ENCODE assay signal across 8 mouse cellular contexts in genomic region chr3:89962059-89962750, GRCm38 (mm10). TPM values are rescaled to one million over a fixed set of nuclear protein-coding genes. Genes with fewer than 3 reads are reported as not detected.
DNase-seq lines count a peak whose midpoint lies in the region; ATAC-seq lines count a peak whose summit lies in the region.

No protein-coding gene starts in this region.

- no peak for DNase-seq in kidney, adult 8-10 months
- DNase-seq in NIH3T3 (ENCODE audit: low read depth), result peak; percentile 83
- peak; percentile 30 to 44 for DNase-seq in lung, adult 18-20 months
- DNase-seq in spleen, postnatal 14 days (ENCODE audit: low spot score in 2 of 2), result no peak

- H3K4me1 ChIP-seq in kidney, embryonic 14.5 days (ENCODE audit: control insufficient read depth, insufficient read depth, low read length), result peaks cover 30% of the 10 kb centered on the region
- peaks cover 49% of the 10 kb centered on the region for H3K4me1 ChIP-seq in forebrain, embryonic 16.5 days (replicated peaks; ENCODE audit: control insufficient read depth, insufficient read depth, low read length)
- peaks cover 49% of the 10 kb centered on the region for H3K4me1 ChIP-seq in hindbrain, embryonic 12.5 days
- peaks cover 33% of the 10 kb centered on the region for H3K4me1 ChIP-seq in stomach, embryonic 14.5 days (ENCODE audit: control insufficient read depth, insufficient read depth, low read length)

- ATAC-seq in kidney, embryonic 14.5 days (ENCODE audit: low FRiP score, low TSS enrichment), result no peak
- no peak for ATAC-seq in forebrain, embryonic 16.5 days
- no peak for ATAC-seq in hindbrain, embryonic 12.5 days (ENCODE audit: low FRiP score)
- ATAC-seq in stomach, embryonic 14.5 days (ENCODE audit: insufficient number of reproducible peaks, insufficient read depth, low FRiP score, low read depth), result no peak

- H3K4me3 ChIP-seq in kidney, embryonic 14.5 days (ENCODE audit: low read length), result peak overlapping the region; percentile 84
- H3K4me3 ChIP-seq in forebrain, embryonic 16.5 days (replicated peaks; ENCODE audit: low read length), result peak overlapping the region; percentile 80
- peak overlapping the region; percentile 84 for H3K4me3 ChIP-seq in hindbrain, embryonic 12.5 days
- H3K4me3 ChIP-seq in stomach, embryonic 14.5 days (ENCODE audit: low read depth, low read length), result peak overlapping the region; percentile 86

- peak overlapping the region; percentile 88 for H3K27ac ChIP-seq in kidney, embryonic 14.5 days (ENCODE audit: low read depth, low read length)
- H3K27ac ChIP-seq in forebrain, embryonic 16.5 days (ENCODE audit: low read length), result peak overlapping the region; percentile 90
- peak overlapping the region; percentile 92 for H3K27ac ChIP-seq in hindbrain, embryonic 12.5 days
- peak overlapping the region; percentile 94 for H3K27ac ChIP-seq in stomach, embryonic 14.5 days (ENCODE audit: low read length)

- no peaks in the 10 kb centered on the region for H3K27me3 ChIP-seq in kidney, embryonic 14.5 days (ENCODE audit: control insufficient read depth, insufficient read depth, low read length)
- no peaks in the 10 kb centered on the region for H3K27me3 ChIP-seq in forebrain, embryonic 16.5 days (replicated peaks; ENCODE audit: control insufficient read depth, insufficient read depth, low read length)
- no peaks in the 10 kb centered on the region for H3K27me3 ChIP-seq in hindbrain, embryonic 12.5 days
- no peaks in the 10 kb centered on the region for H3K27me3 ChIP-seq in stomach, embryonic 14.5 days (ENCODE audit: control insufficient read depth, insufficient read depth, low read length)

- WGBS in kidney, embryonic 14.5 days, result 2% methylated on average over 14 of the region's 14 CpGs
- WGBS in forebrain, embryonic 16.5 days, result 4% methylated on average over 14 of the region's 14 CpGs
- 11% methylated on average over 14 of the region's 14 CpGs for WGBS in hindbrain, embryonic 12.5 days
- WGBS in stomach, embryonic 14.5 days, result 3% methylated on average over 14 of the region's 14 CpGs

- H3K9ac ChIP-seq in kidney, embryonic 14.5 days (ENCODE audit: low read depth, low read length), result peak overlapping the region; percentile 93
- peak overlapping the region; percentile 96 for H3K9ac ChIP-seq in forebrain, embryonic 16.5 days (replicated peaks; ENCODE audit: low read depth, low read length)
- H3K9ac ChIP-seq in hindbrain, embryonic 12.5 days, result peak overlapping the region; percentile 96
- peak overlapping the region; percentile 89 for H3K9ac ChIP-seq in stomach, embryonic 14.5 days (replicated peaks; ENCODE audit: low read depth, low read length)

- peak overlapping the region; percentile 94 for H3K4me2 ChIP-seq in kidney, embryonic 14.5 days (replicated peaks; ENCODE audit: low read depth, low read length)
- H3K4me2 ChIP-seq in forebrain, embryonic 16.5 days (ENCODE audit: low read length), result peak overlapping the region; percentile 93
- H3K4me2 ChIP-seq in hindbrain, embryonic 12.5 days (replicated peaks), result peak overlapping the region; percentile 97
- H3K4me2 ChIP-seq in stomach, embryonic 14.5 days (replicated peaks; ENCODE audit: low read depth, low read length), result peak overlapping the region; percentile 91

- peaks cover 15% of the 10 kb centered on the region for H3K36me3 ChIP-seq in kidney, embryonic 14.5 days (ENCODE audit: control insufficient read depth, insufficient read depth, low read length)
- peaks cover 5% of the 10 kb centered on the region; the same call in 1 of the 2 replicates for H3K36me3 ChIP-seq in forebrain, embryonic 16.5 days (ENCODE audit: control insufficient read depth, insufficient read depth)
- H3K36me3 ChIP-seq in hindbrain, embryonic 12.5 days, result peaks cover 21% of the 10 kb centered on the region
- peaks cover 10% of the 10 kb centered on the region; the same call in 1 of the 2 replicates for H3K36me3 ChIP-seq in stomach, embryonic 14.5 days (ENCODE audit: control insufficient read depth, insufficient read depth, low read length)

- H3K9me3 ChIP-seq in kidney, embryonic 14.5 days (ENCODE audit: control insufficient read depth, low read length), result no peaks in the 10 kb centered on the region
- no peaks in the 10 kb centered on the region for H3K9me3 ChIP-seq in forebrain, embryonic 16.5 days (ENCODE audit: control insufficient read depth, low read length)
- H3K9me3 ChIP-seq in hindbrain, embryonic 12.5 days (replicated peaks), result no peaks in the 10 kb centered on the region
- H3K9me3 ChIP-seq in stomach, embryonic 14.5 days (ENCODE audit: control insufficient read depth, low read depth, low read length), result no peaks in the 10 kb centered on the region

RNA-seq across cellular contexts. Expression of gene Atp8b2, which starts 1.1 kb away (rescaled TPM):
- 8.4 and 17.3 TPM in 2 replicates for polyA plus RNA-seq in kidney, embryonic 14.5 days (2014; fragmentation: Nextera tagmentation; extraction: Ambion mirVana)
- 11.0 and 14.1 TPM in 2 replicates for polyA plus RNA-seq in forebrain, embryonic 16.5 days (2015; fragmentation: Nextera tagmentation; extraction: Ambion mirVana)
- 20.3 and 22.8 TPM in 2 replicates for polyA plus RNA-seq in hindbrain, embryonic 12.5 days (2016; fragmentation: Nextera tagmentation; extraction: Ambion mirVana)
- polyA plus RNA-seq in stomach, embryonic 14.5 days (2014; fragmentation: Nextera tagmentation; extraction: Ambion mirVana), result 19.0 and 21.0 TPM in 2 replicates

RNA-seq across cellular contexts. Expression of gene Hax1, which starts 36.4 kb away (rescaled TPM):
- 166 and 188 TPM in 2 replicates for polyA plus RNA-seq in kidney, embryonic 14.5 days (2014; fragmentation: Nextera tagmentation; extraction: Ambion mirVana)
- polyA plus RNA-seq in forebrain, embryonic 16.5 days (2015; fragmentation: Nextera tagmentation; extraction: Ambion mirVana), result 134 and 145 TPM in 2 replicates
- polyA plus RNA-seq in hindbrain, embryonic 12.5 days (2016; fragmentation: Nextera tagmentation; extraction: Ambion mirVana), result 137 and 141 TPM in 2 replicates
- 122 and 123 TPM in 2 replicates for polyA plus RNA-seq in stomach, embryonic 14.5 days (2014; fragmentation: Nextera tagmentation; extraction: Ambion mirVana)

RNA-seq across cellular contexts. Expression of gene Il6ra, which starts 49.2 kb away (rescaled TPM):
- polyA plus RNA-seq in kidney, embryonic 14.5 days (2014; fragmentation: Nextera tagmentation; extraction: Ambion mirVana), result 0.55 and 1.1 TPM in 2 replicates
- polyA plus RNA-seq in forebrain, embryonic 16.5 days (2015; fragmentation: Nextera tagmentation; extraction: Ambion mirVana), result 0.54 and 0.88 TPM in 2 replicates
- polyA plus RNA-seq in hindbrain, embryonic 12.5 days (2016; fragmentation: Nextera tagmentation; extraction: Ambion mirVana), result 0.66 and 1.2 TPM in 2 replicates
- 1.6 and 1.8 TPM in 2 replicates for polyA plus RNA-seq in stomach, embryonic 14.5 days (2014; fragmentation: Nextera tagmentation; extraction: Ambion mirVana)

Comparison
In these comparisons a context has a peak if more than half of its experiments do, and no peak if none do; other contexts are left out.
1. DNase-seq: peak in NIH3T3 (single experiment) and lung, adult 18-20 months (2 of 2); none in kidney, adult 8-10 months (0 of 2) and spleen, postnatal 14 days (0 of 2).
2. Peak in every context shown above with its lines, with median percentiles within 50 percentile points of each other: H3K27ac ChIP-seq, H3K4me2 ChIP-seq, H3K4me3 ChIP-seq and H3K9ac ChIP-seq.